Mouse (Mus musculus): Measurements from ENCODE around the gene Cfc1. TPM values are rescaled to one million over a fixed set of nuclear protein-coding genes. Genes with fewer than 3 reads are reported as not detected.
"Not testable (repeated sequence)": the region's sequence is repeated elsewhere in the genome, so short reads cannot be mapped to it uniquely, and the experiment has no call there.

Cfc1 gene
- total and polyA plus RNA-seq, 2 experiments from 2014 or later, result 0.36 to 1.2 TPM

GRCm38 (mm10) chr1:34518259-34518658, 17.2 kb upstream of the Cfc1 start:
- ATAC-seq (no peak), DNase-seq (ENCODE audit: low spot score) (no peak)
- Histone ChIP-seq H3K9ac (replicated peaks; ENCODE audit: low read length) (no peak overlapping the region), H3K27me3 (ENCODE audit: insufficient read depth, low read length) (no peaks in the 10 kb centered on the region), H3K27ac (no peak overlapping the region), H3K9me3 (ENCODE audit: low read length) (no peaks in the 10 kb centered on the region), H3K36me3 (ENCODE audit: insufficient read depth, low read length) (no peaks in the 10 kb centered on the region), H3K4me2 (ENCODE audit: low read depth, low read length) (no peak overlapping the region), H3K4me1 (ENCODE audit: insufficient read depth, low read length) (no peaks in the 10 kb centered on the region), H3K4me3 (ENCODE audit: low read length) (no peak overlapping the region)
- TF ChIP-seq CTCF (IDR thresholded peaks at IDR 0.05; ENCODE audit: low read depth), result peak; percentile 21; the same call in 1 of the 2 replicates
- WGBS, result 88% methylated on average over 1 of the region's 1 CpGs

DNA sequence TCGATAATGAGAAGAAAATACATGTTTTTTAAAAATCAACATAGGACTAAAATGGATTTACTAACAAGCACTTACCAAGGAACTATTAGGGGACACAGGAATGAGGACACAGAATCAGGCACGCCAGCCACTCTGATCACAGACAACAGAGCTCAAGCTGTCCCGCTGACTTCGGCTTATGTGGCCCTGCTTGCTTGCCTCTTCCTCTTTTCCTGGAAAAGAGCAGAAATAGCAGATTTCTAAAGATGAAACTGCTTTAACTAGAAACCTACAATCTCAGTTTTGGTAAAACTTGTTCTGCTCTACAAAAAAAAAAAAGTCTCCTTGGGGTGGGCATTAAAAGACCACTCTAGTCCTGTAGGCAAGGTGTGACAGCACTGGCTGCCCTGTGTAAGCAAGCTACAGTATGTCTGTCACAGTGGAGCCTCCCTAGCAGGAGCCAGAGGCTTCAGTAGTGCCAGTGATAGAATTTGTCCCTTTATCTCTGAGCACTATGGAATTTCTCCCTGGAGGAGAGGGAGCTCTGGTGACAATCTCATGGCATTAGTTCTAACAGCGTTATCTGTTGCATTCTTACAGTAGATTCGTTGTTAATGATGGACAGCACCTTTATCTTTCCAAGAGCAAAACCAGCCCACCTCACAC, 13.1 kb upstream of the Cfc1 start:
- no peaks in the 10 kb centered on the region for H3K9me3 ChIP-seq (ENCODE audit: low read length)
- no peaks in the 10 kb centered on the region for H3K36me3 ChIP-seq (ENCODE audit: insufficient read depth, low read length)
- ATAC-seq, result no peak
- H3K27me3 ChIP-seq (ENCODE audit: insufficient read depth, low read length), result no peaks in the 10 kb centered on the region
- no peaks in the 10 kb centered on the region for H3K4me1 ChIP-seq (ENCODE audit: insufficient read depth, low read length)
- WGBS, result 86% methylated on average over 6 of the region's 6 CpGs
- no peak overlapping the region for H3K27ac ChIP-seq
- H3K9ac ChIP-seq (replicated peaks; ENCODE audit: low read length), result no peak overlapping the region
- TF ChIP-seq CTCF (IDR thresholded peaks at IDR 0.05; ENCODE audit: low read depth), result no peak
- DNase-seq (ENCODE audit: low spot score), result no peak
- H3K4me3 ChIP-seq (ENCODE audit: low read length), result no peak overlapping the region
- no peak overlapping the region for H3K4me2 ChIP-seq (ENCODE audit: low read depth, low read length)

DNA sequence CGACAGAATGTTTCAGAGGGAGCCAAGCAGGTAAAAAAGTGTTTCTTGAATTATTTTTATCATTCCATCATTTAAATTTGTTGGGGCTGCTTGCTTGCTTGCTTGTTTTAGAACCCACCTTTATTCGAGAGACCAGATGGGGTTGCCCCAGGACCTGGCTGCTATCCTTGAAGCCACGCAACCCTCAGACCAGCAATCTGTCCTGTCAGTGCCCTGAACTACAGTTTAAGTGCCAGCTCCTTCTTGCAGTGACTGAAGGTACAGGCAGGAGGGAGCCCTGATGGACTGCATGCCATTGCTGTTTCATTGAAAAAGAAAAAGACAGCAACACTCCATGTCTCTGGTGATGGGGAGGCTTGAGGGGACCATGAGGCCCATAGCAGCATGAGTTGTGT, 12.6 kb upstream of the Cfc1 start:
- ATAC-seq (no peak), DNase-seq (ENCODE audit: low spot score) (no peak)
- Histone ChIP-seq H3K27ac (no peak overlapping the region), H3K4me2 (ENCODE audit: low read depth, low read length) (no peak overlapping the region), H3K36me3 (ENCODE audit: insufficient read depth, low read length) (no peaks in the 10 kb centered on the region), H3K9me3 (ENCODE audit: low read length) (no peaks in the 10 kb centered on the region), H3K4me3 (ENCODE audit: low read length) (no peak overlapping the region), H3K4me1 (ENCODE audit: insufficient read depth, low read length) (no peaks in the 10 kb centered on the region), H3K27me3 (ENCODE audit: insufficient read depth, low read length) (no peaks in the 10 kb centered on the region), H3K9ac (replicated peaks; ENCODE audit: low read length) (no peak overlapping the region)
- TF ChIP-seq CTCF (IDR thresholded peaks at IDR 0.05; ENCODE audit: low read depth), result no peak
- 69% methylated on average over 3 of the region's 3 CpGs for WGBS

DNA sequence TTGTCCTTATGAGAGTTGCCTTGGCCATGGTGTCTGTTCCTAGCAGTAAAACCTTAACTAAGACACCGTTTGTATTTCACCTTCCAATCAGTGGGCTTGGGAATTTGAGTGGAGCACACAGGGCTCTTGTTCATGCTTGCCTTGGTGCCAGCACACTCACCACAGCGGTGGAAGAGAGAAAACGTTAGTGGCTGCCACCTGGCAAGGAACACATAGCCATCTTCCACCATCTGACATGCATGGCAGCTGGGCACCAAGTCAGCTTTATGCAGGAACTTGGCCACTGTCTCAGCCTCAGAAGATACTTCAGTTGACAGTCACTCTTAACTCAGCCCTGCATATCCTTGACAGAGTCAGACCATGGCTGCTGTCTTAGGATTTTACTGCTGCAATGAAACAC, 11.8 kb upstream of the Cfc1 start:
- no peaks in the 10 kb centered on the region for H3K9me3 ChIP-seq (ENCODE audit: low read length)
- H3K27ac ChIP-seq, result no peak overlapping the region
- no peak for DNase-seq (ENCODE audit: low spot score)
- no peak for ATAC-seq
- no peak for TF ChIP-seq CTCF (IDR thresholded peaks at IDR 0.05; ENCODE audit: low read depth)
- no peak overlapping the region for H3K9ac ChIP-seq (replicated peaks; ENCODE audit: low read length)
- WGBS, result 64% methylated on average over 3 of the region's 3 CpGs
- no peaks in the 10 kb centered on the region for H3K4me1 ChIP-seq (ENCODE audit: insufficient read depth, low read length)
- no peak overlapping the region for H3K4me2 ChIP-seq (ENCODE audit: low read depth, low read length)
- H3K36me3 ChIP-seq (ENCODE audit: insufficient read depth, low read length), result no peaks in the 10 kb centered on the region
- H3K4me3 ChIP-seq (ENCODE audit: low read length), result no peak overlapping the region
- no peaks in the 10 kb centered on the region for H3K27me3 ChIP-seq (ENCODE audit: insufficient read depth, low read length)

DNA sequence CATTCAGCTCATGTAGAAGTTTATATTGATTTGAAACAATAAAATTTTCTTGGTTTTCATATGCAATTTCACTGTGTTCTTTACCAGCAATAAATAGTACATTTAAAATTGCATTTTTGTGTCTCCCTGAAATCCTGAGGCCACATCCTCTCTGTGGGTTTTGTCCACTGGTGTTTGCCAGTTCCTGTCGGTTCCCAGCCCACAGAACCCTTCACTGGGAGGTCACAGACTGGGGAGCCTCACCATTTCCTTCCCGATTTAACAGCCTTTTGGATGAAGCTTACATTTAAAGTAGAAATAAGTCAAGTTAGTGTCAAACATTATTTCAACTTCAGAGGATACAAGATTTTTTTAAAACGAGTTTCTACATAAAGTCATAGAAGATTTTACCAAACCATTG, 874 bp upstream of the Cfc1 start:
- H3K36me3 ChIP-seq (ENCODE audit: insufficient read depth, low read length); H3K4me3 ChIP-seq (ENCODE audit: low read length); H3K27me3 ChIP-seq (ENCODE audit: insufficient read depth, low read length); H3K27ac ChIP-seq; ATAC-seq; H3K9me3 ChIP-seq (ENCODE audit: low read length); H3K9ac ChIP-seq (replicated peaks; ENCODE audit: low read length); H3K4me2 ChIP-seq (ENCODE audit: low read depth, low read length); DNase-seq (ENCODE audit: low spot score): not testable (repeated sequence)
- peaks cover 10% of the 10 kb centered on the region for H3K4me1 ChIP-seq (ENCODE audit: insufficient read depth, low read length)
- WGBS, result 60% methylated on average over 3 of the region's 3 CpGs

DNA sequence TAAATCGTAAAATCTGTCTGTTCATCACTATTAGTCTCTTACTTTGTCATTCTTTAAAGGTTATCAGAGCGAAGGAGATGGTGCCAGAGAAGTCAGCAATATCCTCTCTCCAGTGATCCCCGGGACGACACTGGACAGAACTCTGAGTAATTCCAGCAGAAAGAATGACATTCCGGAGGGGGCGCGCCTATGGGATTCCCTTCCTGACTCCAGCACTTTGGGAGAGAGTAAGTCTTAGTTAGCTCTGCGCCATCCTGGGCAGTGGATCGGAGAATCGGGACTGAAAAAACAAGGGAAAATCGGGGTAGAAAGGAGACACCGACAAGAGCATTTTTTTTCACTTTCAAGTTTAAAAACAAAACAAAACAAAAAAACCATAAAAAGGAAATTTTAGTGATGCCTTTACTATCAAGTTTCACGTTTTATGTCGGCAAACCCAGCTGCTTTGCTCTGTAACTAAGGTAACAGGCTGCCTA, 881 bp downstream of the Cfc1 start:
- no peak overlapping the region for H3K9ac ChIP-seq (replicated peaks; ENCODE audit: low read length)
- peak overlapping the region; percentile 58 for H3K4me2 ChIP-seq (ENCODE audit: low read depth, low read length)
- H3K9me3 ChIP-seq (ENCODE audit: low read length), result no peaks in the 10 kb centered on the region
- no peak overlapping the region for H3K27ac ChIP-seq
- ATAC-seq, result no peak
- TF ChIP-seq CTCF (IDR thresholded peaks at IDR 0.05; ENCODE audit: low read depth), result no peak
- WGBS, result 2% methylated on average over 14 of the region's 14 CpGs
- peaks cover 10% of the 10 kb centered on the region for H3K4me1 ChIP-seq (ENCODE audit: insufficient read depth, low read length)
- H3K36me3 ChIP-seq (ENCODE audit: insufficient read depth, low read length), result no peaks in the 10 kb centered on the region
- DNase-seq (ENCODE audit: low spot score), result no peak
- H3K27me3 ChIP-seq (ENCODE audit: insufficient read depth, low read length), result peaks cover 5% of the 10 kb centered on the region; the same call in 1 of the 2 replicates
- H3K4me3 ChIP-seq (ENCODE audit: low read length), result peak overlapping the region; percentile 29

DNA sequence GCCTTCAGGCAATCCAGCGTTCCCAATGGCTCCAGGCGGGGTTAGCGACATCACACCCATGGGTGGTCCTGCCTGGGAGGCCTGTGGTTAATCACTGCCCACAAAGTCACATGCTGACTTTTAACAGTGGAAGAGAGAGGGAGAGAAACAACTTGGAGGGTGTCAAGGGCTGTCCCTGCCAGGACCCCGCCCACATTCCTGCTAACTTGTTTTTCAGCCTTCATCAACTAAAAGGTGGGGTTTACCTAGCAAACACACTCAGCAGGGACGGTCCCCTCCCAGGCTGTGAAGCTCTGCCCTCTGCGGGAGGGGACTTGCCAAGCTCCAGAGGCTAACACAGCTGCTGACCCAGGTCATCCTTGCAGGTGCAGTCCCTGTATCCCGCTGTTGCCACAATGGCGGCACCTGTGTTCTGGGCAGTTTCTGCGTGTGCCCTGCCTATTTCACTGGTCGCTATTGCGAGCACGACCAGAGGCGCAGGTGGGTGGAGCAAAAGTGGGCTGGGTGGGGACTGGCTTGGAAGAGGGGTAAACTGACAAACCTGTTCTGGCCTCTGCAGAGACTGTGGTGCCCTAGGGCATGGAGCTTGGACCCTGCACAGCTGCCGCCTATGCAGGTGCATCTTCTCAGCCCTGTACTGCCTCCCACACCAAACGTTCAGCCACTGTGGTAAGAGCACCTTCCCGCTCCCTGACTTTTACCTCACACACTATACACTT, 1.5 kb downstream of the Cfc1 start:
- 3% methylated on average over 16 of the region's 16 CpGs for WGBS
- no peaks in the 10 kb centered on the region for H3K36me3 ChIP-seq (ENCODE audit: insufficient read depth, low read length)
- H3K27me3 ChIP-seq (ENCODE audit: insufficient read depth, low read length), result peaks cover 5% of the 10 kb centered on the region; the same call in 1 of the 2 replicates
- peak overlapping the region; percentile 29 for H3K4me3 ChIP-seq (ENCODE audit: low read length)
- TF ChIP-seq CTCF (IDR thresholded peaks at IDR 0.05; ENCODE audit: low read depth), result no peak
- H3K4me2 ChIP-seq (ENCODE audit: low read depth, low read length), result peak overlapping the region; percentile 58
- ATAC-seq (peak; percentile 65; the same call in 1 of the 2 replicates), DNase-seq (ENCODE audit: low spot score) (peak; percentile 8)
- peaks cover 10% of the 10 kb centered on the region for H3K4me1 ChIP-seq (ENCODE audit: insufficient read depth, low read length)
- no peak overlapping the region for H3K27ac ChIP-seq
- no peaks in the 10 kb centered on the region for H3K9me3 ChIP-seq (ENCODE audit: low read length)
- H3K9ac ChIP-seq (replicated peaks; ENCODE audit: low read length), result peak overlapping the region; percentile 38; the same call in 1 of the 2 replicates

All from hindbrain, postnatal 0 days (tissue).